Mouse (Mus musculus): ENCODE measurements at regions not wholly inside any gene's neighbourhood (a gene's known extent, or its start where the extent isn't known, plus 50 kb on each side); places are given as distances from the start of the nearest gene placed in this dataset.

DNA sequence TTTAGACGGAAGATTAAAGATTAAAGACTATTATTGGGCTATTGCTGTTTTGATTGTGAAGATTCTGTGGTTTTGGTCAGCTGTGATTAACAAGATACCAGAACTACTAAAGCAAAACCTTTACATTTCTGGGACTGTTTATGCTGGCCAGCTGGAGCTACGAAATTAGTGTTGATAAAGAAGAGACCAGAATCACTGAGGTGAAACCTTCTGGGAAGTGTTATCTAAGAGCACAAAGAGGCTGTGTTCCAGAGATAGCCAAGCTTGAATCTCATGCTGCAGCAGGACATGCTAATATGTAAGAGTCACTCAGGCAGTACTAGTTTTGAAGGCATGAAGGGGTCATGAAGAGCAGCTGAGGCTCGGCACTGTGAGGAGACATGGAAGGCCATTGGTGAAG is 169.7 kb upstream of the Sema3d start:
- WGBS = 81% methylated on average over 3 of the region's 3 CpGs
- no peak for DNase-seq (ENCODE audit: low read depth, low spot score)

DNA sequence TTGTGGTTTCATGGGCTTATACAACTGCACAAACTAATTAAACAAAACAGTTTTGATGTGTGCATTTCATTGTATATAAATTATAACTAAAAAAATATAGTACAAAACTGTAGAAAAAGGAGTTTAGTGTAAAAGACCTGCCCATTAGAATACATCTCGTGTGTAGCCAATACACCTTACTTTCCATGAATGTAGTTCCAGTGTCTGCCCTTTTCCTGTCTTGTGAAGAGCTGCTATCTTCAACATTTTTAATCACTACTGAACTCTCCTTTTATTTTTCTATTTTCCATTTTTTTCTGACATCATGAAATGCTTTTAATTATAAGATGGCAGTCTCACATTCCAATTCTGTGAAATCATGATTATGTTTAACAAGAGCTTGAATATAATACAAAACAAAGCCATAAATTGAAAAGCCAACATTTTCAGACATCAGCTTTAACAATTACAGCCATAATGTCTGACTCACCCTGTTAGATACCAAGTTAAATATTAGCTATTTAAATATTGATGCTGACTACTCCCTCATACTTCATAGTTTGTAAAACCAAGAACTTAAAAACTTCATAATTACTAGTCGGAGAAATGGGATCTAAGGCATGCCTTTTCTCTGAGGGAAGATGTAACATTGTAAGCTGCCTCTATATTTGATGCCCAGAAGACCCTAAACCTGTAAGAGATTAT is 163.6 kb upstream of the Sema3d start:
- no peak for DNase-seq (ENCODE audit: low read depth, low spot score)
- WGBS = 43% methylated on average over 2 of the region's 2 CpGs

DNA sequence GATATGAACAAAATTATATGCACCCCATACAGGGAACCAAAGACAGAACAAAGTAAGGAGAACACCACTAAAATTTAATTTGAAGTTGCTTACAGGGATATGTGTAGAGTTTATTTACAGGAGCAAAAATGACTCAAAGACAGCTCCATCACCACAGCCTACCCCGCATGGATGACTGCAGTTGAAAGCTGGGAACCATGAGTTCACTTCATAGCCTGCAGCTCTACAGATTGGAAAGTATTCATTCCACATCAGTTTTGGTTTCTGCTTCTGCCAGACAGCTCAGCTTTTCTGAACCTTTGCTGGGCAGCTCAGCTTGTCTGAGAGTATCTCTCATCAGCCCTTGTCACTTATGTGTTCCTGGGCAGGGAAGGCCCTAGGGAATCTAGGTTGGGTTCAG is 160.6 kb upstream of the Sema3d start:
- DNase-seq (ENCODE audit: low read depth, low spot score) = no peak
- 75% methylated on average over 1 of the region's 1 CpGs for WGBS

DNA sequence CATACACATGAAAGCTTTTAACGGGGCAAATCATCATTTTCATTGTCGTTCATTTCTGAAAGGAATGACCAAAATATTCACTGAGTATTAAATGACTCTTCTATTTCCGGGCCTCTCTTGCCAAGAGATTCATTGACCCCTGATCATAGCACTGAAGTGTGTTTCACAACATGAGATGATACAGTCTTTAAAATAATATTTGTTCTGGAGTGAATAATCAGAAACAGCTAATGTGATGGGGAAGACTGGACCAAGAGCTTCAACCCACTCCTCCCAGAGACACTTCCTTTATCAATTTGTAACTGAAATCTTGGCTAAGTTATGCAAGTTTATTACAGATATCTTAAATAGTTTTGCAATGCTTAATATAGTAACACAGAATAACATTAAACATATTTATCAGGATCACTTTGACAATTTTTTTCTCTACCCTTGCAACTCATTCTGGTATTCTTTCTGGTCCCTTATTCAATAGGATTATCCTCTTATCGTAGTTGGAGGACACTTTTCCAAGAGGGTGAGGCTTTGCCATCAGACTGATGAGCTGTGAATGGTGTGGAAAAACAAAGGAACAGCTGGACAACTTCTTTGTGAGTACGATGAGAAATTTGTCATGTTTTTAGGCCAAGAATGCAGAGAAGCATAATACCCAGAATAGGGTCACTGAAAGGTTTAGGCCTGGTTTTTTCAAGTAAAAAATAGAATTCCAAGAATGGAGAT is 149.6 kb upstream of the Sema3d start:
- DNase-seq (ENCODE audit: low read depth, low spot score) = no peak
- 72% methylated on average over 5 of the region's 5 CpGs for WGBS

DNA sequence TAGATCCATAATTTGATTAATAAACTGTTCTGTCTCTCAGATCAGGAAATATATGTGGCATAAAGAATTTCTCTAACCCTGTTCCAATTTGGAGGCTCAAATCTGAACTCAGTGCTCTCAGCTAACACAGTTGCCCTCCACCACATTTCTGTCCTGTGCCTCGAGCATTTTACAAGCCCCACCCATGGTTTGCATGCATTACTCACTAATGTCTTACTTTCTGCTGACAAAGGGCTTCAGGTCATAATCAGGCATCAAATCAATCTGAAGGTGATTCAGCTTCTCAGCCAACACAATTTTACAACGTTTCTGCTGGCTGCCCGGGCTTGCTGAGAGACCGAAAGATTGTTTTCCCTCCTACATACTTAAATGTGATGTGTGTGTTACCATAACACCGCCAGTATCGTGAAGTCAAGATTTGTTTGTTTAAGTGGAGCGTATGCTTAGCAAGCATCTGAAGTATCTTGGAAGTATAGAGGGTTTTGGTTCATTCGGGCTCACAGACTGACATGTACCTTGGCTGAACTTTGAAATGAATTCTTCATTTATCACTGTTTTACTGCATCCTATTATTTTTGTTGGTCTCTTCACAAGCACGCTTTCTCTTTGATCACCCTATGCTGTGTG is 139.9 kb upstream of the Sema3d start:
- WGBS = 24% methylated on average over 9 of the region's 9 CpGs
- no peak for DNase-seq (ENCODE audit: low read depth, low spot score)

DNA sequence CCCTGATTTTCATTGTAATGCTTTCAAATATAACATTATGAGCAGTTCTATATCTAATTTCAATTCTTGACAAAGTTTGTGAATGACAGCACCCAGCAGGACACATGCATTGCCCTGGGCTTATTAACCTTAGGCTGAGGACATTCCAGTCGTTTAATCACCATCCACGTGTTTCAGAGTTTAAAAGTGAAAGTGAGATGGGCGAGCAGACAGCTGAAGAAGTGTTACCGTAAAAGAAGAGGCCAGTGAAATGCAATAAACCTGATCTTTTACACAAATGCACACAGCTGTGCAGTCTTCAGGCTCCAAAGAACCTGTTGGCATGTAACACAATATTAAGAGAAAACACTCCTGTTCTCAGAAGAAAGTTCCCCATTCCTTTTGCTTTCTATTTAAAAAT is 89.5 kb upstream of the Sema3d start:
- WGBS = 10% methylated on average over 4 of the region's 4 CpGs

DNA sequence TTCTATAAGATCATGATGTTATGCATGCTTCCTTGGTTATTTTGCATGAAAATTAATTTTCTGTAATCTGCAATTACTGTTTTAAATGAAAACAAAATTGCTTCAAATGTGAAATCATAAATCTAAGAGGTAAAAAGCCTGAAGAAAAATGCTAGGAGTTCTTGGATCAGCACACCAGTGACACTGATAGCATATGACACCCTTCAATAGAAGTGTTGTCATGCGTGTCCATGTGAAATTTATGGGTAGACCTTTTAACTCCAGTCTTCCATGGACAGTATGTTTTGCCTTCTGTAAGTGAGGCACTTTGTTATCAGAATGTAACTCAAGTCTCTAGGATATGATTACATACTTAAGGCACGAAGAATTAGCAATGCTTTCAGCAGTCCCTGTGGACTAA is 85.9 kb upstream of the Sema3d start:
- 71% methylated on average over 2 of the region's 2 CpGs for WGBS
- DNase-seq (ENCODE audit: low read depth, low spot score) = no peak

More for the DNA sequence above, 89.5 kb upstream of the Sema3d start:
- peak; percentile 11 for DNase-seq (ENCODE audit: low read depth, low spot score)

- DNase-seq (ENCODE audit: low read depth, low spot score) = no peak
- 58% methylated on average over 4 of the region's 4 CpGs for WGBS
Observed at GRCm38 (mm10) chr5:12301833-12302808, 81.1 kb upstream of the Sema3d start.

- no peak for DNase-seq (ENCODE audit: low read depth, low spot score)
Observed at GRCm38 (mm10) chr5:12309408-12309807, 73.8 kb upstream of the Sema3d start.

DNA sequence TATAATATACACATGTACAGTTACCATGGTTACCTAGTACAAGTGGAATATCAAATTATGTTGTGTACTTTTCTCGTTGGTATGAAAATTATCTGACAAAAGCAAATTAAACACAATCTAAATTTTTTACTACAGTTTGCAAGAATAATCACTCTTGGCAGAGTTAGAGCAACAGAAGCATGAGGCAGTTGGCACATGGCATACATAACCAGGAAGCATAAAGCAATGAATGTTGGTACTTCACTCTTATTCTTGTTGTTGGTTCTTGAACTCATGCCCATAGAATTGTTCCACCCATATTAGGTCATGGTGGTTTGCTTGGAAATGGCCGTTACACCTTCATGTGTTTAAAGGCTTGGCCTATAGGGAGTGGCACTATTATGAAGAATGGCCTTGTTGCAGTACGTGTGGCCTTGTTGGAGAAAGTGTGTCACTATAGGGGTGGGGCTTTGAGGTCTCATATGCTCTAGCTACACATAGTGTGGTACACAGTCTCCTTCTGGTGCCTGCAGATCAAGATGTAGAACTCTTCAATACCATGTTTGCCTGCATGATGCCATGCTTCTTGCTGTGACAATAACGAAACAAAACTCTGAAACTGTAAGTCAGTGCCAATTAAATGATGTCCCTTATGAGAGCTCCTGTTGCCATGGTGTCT is 50.4 kb upstream of the Sema3d start:
- WGBS = 41% methylated on average over 4 of the region's 4 CpGs
- no peak for DNase-seq (ENCODE audit: low read depth, low spot score)

Data from large intestine, adult 2 months (tissue).